Mouse (Mus musculus): Measurements from ENCODE around the gene Kbtbd4. TPM values are rescaled to one million over a fixed set of nuclear protein-coding genes. Genes with fewer than 3 reads are reported as not detected.
A peak's percentile ranks its signal among the peaks of the same experiment; 100 is the strongest.

Gene Kbtbd4
- polyA plus RNA-seq, 2 experiments from 2014 or later: 34.3 to 37.8 TPM

DNA sequence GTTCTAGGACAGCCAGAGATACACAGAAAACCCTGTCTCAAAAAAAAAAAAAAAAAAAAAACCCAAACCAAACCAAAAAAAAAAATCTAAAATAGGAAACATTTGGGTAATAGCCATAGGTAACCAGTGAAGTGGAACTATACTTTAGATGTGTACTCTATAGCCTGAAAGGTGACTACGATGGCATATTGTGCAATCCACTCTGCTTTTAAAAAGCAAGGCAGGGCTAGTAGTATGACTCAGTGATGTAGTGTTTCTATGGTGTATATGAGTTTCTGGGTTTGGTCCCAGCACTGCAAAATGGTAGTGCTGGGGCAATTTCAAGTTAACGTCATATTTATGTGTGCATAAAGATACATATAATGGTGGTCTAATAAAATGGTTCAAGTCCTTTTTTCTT, 2.2 kb downstream of the Kbtbd4 start:
- ATAC-seq: no peak

DNA sequence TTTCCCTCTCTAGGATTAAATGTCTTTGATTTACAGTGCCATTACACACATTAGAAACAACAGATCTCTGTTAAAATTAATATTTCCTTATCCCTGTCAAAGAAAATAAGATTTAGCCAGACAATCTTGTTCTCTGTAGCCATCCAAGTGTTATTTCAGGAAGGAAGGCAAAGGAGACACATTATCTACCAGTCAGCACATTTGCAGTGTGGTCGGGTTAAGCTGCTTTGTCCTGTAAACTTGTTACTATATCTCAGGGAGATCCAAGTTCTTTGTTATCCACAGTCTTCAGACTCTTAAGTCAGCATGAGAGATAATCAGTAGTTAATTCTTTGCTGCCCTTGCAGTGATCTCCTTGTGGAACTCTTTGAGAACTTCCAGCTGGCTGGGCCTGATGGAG, 6.3 kb downstream of the Kbtbd4 start:
- ATAC-seq: no peak

DNA sequence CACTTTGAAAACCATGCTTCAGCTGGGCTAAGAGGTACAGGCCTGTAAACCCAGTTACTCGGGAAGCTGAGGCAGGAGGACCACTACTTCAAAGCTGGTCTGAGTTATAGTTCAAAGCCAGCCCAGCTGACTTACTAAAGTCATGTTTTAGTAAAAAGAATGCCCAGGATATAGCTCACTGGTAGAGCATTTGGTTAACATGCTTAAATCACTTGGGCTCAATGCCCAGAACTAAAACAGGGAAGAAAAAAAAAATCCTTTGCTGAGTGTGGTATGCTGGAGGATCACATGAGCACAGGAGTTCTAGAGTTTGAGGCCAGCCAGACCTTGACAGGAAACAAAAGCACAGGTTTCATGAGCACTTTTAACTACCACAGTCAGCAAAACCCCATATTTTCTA, 7.1 kb downstream of the Kbtbd4 start:
- no peak for ATAC-seq

DNA sequence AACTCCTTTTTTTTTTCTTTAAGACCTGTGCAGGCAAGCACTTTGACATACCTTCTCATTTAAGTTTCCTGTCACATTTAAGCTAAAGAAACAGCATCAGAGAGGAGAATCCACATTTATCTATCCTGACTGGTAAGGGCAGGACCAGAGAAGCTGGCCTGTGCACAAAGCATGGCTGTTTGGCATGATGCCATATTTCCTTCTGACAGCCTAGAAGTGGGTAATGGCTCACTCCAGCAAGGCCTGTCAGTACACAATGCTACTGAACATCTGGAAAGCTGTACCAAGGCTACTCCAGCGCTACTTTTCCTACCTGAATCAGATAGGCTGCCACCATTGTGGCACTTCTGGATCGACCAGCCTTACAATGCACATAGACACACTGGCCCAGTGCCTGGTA, 9.1 kb downstream of the Kbtbd4 start:
- no peak for ATAC-seq

DNA sequence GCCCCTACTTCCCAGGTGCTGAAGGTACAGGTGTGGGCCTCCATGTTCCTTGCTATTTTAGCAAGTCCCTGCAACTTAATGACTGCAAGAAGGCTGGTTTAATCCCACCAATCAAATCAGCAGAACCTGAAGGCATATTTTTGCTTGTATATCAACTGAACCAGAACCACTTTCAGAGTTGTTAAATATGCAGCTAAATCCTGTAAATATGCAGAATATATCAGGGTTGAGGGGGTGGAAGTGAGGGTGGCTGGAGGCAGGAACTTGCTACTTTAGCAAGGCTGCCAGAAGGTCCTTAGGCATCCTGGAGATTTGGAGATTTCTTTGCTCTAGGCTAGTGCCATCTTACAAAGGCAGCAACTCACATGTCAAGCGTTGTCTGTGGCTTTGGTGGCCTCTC, 11.0 kb downstream of the Kbtbd4 start:
- ATAC-seq: no peak

DNA sequence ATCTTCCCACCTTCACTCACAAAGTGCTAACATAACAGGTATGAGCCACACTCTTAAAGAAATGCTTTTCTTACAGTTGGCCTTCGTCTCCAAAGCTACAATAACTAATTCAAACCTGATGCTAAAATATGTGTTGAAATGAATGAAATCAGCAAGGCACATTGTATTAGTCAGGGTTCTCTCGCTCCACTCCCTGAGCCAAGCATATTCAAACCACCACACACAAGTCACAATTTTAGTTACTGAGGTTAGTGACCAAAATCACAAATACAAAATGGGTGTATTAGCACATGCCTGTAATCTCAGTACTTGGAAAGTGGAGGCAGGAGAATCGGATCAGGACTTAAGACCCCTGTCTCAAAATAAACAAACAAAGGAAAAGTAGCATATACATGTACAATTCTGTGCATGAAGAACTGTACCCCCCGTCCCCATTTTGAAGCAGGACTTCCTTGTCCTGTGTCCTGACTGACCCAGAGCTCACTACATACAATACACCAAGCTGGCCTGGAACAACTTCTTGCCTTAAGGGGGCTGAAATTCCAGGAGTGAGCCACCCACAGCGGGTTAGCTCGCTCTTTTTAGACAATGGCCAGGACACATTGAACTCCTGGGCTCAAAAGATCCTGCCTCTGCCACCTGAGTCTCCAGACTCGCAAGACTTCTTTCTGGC, 12.2 kb downstream of the Kbtbd4 start:
- peak; percentile 15 for ATAC-seq

DNA sequence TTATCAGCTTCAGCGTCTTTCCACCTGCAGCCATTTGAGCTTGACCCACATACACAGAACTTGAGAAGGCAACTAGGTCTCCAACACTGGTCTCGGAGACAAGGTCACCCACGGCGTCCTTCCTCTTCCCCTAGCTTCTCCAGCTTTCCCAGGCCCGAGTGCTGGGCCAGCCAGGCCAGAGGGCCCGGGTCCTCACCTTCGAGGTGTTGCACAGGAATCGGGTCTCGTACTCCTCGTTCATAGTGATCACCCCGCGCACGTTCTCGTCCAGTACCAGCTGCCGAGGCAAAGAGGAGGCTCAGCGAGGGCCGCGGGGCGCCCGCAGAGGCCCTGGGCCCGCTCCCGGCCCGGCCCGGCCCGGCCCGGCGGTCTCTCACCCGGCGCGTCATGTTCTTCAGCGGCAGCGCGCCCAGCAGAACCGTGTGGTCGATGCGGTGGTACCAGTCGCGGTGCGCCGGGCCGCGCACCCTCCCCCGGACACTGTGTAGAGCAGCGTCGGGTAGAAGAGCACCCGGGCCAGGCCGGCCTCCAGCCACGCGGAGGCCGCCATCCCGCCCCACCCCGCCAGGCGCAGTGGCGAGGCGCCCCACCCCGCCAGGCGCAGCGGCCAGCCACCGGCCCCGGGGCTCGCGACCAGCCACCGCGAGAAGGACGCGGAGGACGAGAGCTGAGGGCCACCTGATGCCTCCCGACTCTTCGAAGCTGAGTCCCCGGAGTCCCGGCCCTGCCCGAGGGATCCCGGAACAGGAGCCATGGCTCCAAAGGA, 12.9 kb downstream of the Kbtbd4 start:
- peak; percentile 71 for ATAC-seq

DNA sequence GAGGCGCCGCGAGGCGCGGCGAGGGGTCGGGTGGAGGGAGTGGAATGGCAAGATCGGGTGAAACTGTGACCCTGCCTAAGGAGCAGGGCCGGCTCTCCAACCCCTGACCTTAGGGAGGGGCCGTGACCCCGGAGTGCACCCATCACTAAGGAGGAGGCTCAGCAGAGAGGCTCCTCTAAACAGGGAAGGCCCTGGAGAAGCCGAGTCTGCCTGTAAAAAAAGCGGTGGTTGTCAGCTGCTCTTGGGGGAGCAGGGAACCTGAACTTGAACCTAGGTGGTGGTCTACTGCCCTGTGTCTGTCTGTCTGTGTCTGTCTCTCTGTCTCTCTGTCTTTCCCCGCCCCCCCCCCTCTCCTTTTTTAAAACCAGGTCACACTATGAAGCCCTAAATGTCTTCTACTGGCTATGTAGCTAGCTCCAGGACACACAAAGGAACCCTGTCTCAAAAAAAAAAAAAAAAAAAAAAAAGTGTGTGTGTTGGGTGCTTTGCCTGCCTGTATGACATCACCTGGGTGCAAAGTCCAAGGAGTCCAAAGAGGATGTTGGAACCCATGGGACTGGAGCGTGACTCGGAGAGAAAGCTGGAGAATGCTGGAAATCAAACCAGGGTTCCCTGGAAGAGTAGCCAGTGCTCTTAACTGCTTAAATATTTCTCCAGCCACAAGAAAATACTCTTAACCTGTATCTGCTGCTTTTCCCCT, 13.6 kb downstream of the Kbtbd4 start:
- ATAC-seq: peak; percentile 8

DNA sequence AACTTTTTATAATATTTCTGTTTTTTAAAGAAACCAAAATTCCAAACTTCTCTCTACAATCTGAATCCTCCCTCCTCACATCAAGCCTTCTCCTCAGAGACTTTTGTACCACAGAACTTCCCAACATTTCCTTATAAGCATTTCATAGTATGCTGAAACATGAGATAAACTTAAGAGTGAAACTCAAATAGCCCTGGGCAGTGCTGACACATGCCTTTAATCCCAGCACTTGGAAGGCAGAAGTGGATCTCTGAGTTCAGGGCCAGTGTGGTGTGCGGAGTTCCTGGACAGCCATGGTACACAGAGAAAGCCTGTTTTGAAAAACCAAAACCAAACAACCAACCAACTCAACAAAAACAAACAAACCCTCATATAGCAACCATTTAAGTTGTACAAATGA, 16.6 kb downstream of the Kbtbd4 start:
- ATAC-seq: no peak

DNA sequence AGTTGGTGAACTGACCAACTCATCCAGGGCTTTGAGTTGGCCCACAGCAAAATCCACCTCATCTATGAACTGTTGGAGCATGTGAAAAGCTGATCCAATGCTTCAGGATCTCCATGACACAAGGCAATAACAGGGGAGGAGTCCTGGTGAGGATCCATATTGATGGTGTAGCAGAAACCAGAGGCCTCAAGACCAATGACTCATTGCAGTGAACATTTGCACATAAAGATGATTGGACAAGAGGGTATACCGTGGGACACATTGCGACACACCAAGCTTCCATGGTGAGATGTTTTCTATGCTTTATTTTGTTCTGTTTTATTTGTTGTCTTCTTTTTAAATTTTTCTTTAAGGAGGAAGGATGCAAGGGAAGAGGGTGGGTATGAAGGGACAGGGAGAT, 18.1 kb downstream of the Kbtbd4 start:
- ATAC-seq: no peak

DNA sequence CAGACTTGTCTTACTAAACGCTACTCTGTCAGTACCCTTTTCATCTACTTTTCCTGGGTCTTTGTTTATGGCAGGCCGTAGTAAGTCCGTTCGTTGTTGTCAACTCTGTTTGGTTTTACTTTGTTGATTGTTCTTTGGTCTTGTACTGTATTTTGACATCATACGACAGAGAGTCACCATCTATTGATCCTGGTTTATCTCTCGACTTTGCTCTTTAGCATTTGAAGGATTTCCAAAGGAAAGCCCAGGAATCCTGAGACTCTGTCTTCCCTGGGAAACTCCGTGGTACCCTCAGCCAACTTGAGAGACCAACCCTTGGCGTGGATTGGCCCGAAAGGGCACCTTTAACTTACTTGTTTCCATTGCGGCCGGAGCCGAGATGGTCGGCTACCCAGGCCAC, 24.0 kb downstream of the Kbtbd4 start:
- no peak for ATAC-seq

DNA sequence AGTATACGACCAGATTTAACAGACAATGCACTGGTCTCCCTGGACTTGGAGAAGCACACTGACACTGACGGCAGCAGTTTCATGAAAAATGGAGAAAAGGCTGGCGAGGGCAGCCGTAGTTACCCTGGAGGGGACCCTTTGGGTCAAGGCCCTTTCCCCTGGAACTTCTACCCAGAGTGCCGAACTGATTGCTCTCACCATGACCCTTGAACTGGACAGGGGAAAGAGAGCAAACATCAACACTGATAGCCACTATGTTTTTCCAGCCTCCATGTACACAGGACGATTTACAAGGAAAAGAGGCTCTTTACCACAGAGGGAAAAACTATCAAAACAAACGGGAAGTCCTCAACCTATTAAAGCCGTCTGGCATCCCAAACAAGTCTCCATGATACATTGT, 27.3 kb downstream of the Kbtbd4 start:
- no peak for ATAC-seq

DNA sequence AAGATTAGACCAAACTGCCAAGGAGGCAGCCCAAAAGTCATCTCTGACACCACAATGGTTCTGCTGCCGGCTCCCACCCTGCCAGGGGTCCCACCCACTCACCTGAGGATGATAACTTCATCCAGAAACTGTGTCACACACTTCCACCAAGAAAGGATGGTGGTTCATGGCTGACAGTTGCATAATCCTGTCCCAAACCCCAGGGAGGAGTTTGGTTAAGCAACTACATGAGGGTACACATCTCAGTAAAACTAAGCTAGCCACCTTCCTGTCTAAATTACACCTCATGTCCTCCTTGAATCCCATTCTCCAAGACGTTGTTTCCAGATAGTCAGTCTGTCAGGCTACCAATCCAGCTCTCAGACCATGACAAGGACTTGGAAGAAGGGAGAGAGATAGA, 27.7 kb downstream of the Kbtbd4 start:
- ATAC-seq: no peak

DNA sequence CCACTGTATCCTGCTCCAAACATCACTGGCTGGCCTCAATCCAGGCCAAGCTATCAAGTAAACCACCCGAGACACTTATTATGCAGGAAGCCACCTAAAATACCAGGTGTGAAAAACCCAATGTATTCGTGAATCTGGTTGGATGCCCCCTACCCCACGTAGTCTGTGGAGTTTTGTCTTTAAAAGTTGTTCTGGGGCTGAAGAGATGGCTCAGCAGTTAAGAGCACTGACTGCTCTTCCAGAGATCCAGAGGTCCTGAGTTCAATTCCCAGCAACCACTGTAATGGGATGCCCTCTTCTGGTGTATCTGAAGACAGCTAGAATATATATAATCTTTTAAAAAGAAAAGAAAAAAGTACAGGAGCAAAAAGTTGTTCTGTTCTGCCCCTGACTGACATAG, 33.8 kb downstream of the Kbtbd4 start:
- ATAC-seq: no peak

DNA sequence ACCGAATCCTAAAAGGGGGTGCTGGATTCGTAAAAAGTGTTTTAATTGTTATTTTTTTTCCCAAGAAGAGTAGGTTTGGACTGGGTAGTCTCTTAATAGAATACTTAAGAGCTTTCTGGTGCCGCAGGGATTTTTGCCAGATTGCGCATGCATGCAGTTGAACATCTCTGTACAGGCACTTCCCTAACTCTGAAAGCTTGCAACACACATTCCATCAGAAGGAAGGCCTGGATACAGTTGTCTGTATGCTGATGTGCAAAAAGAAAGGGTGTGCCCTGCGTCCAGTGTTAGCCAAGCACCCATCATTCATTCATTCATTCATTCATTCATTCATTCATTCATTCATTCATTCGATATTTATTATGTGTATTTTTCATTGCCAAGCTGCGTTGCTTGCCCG, 35.2 kb downstream of the Kbtbd4 start:
- no peak for ATAC-seq

DNA sequence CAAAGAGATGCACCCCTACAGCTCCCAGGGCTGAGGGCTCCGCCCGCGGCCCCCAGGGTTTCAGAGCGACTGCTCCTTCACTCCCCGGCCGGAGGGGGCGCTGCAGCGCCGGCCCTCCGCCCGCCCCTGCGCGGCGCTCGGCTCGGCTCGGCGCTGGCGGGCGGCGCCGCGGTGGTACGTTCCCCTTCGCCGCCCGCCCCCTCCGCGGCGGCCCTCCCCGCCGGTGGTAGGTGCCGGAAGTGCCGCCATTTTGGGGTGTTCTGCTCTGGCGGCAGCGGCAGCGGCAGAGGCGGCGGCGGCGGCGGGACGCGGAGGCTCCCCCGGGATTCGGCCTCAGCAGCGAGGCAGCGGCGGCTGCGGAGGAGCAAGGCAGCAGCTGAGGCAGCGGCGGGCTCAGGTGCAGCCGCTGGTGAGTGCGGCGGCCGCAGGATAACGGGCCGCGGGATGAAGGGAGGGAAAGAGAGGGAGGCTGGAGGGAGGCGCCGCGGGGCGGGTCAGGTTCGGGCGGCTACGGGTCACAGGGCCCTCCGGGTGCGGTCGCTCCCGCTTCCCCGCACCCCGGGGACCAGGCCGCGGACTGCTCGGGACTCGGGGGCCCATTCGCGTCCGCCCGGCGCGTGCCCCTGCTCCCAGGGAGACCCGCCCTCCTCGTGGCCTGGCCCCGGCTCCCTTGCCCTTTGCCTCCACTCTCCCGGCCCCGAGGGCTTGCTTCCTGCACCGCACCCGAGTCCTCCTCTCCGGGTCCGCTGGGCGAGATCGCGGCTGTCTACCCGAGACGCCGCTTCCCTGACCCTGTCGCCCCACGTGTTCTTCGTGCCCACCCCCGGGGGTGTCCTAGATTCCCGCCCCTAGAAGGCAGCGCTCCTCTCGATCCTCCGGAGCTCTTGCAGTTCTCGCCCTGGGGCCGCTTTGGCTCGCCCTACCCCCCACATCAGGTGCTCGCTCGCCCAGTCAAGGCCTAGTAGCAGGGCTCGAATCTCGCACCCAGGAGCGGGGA, 36.0 kb downstream of the Kbtbd4 start, which contains the start of gene Celf1:
Gene Celf1, plus strand, starts transcription at position 150 of the 997 bp plus-strand sequence.
- ATAC-seq: peak; percentile 84

DNA sequence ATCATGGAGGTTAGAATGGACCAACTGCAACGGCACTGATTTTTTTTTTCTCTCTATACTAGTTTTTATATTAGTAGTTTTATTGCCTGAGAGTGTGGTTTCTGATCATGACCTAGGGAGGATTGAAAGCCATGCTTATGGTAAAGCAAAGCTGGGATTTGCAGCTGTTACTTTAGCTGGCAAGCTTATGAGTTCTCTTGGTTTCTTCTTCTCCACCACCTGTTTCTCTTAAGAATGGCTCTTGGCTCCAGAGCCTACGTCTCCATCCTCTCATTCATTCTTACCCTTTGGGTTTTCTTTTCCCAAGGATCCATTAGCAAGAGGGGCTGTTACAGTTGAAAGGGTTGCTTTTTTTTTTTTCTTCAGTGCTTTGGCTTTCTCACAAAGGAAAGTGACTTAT, 37.2 kb downstream of the Kbtbd4 start:
- ATAC-seq: no peak

DNA sequence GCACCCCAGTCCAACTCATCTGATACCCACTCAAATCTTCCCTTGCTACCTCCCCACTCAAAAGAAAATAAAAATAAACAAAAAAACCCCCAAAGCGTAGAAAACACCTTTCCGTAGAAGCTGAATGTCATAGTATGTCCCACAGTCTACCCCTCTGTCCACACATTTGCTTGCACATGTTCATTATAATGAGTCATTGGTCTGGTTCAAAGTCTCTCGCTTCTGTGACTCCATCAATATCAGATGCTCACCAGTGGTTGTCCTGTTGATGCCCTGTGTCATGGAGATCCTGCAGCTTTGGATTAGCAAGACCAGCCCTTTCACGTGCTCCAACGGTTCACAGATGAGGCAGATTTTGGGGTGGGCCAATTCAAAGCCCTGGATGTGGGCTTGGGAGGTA, 45.6 kb downstream of the Kbtbd4 start:
- ATAC-seq: no peak

DNA sequence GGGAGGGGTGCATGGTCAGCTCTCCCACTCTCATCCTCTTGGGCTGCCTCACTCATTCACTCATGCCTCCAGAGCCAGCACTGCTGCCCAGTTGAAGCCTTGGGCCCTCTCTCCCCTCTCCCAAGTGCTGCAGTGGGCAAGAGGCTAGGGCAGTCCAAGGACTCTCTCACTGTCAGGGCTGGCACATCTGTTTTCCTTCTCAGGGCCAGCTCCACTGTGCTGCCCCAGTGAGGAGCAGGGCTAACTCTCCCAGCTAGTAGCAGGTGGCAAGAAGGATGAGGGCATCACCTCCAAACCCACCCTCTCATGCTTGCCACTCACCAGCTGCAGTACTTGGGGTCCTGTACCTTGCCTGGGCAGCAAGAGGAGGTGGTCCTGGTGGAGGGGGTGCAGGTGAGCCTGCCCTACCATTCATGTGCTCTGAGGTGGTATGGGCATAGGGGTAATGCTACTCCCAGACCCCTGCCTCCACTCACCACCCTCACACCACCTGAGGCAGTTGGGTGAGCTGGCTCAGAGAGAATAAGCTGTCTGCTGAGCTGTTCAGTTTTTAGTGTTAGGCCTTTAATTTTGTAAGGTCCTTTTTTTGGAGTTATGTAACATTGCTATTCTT, 46.1 kb downstream of the Kbtbd4 start:
- ATAC-seq: no peak

DNA sequence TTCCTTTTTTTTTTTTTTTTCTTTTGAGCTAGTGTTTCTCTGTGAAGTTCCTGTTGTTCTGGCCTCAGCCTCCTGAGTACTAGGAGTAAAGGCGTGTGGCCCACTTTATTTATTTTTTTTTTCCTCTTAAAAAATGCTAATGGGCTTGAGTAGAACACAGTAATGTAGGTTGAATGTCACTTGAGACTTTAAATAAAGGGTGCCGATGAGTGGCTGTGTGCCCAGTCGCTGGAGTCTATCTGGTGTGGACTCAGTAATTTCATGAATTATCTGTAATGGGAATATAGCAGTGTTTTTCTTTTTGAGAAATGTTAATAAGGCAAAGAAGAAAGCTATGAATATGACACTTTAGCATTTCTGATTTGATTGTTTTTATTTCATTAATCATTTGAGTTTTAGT, 48.9 kb downstream of the Kbtbd4 start:
- no peak for ATAC-seq

DNA sequence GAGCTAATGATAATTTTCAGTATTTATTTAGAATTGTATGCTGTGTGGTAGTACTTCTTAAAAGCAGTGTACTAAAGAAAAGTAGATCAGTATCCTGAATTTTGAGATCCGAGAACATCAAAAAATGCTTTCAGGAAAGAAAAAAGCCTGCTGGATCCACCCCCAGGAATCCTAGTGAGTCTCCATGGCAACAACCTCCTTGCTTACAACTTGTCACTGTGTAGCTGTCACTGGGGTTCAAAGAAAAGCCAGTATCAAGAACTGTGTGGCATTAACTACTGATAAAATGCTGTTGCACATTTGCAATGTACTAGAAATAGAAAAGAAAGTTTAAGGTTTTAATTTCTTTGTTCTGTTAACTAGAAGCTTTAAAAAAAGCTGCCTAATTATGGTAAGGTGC, 51.5 kb downstream of the Kbtbd4 start:
- ATAC-seq: no peak

DNA sequence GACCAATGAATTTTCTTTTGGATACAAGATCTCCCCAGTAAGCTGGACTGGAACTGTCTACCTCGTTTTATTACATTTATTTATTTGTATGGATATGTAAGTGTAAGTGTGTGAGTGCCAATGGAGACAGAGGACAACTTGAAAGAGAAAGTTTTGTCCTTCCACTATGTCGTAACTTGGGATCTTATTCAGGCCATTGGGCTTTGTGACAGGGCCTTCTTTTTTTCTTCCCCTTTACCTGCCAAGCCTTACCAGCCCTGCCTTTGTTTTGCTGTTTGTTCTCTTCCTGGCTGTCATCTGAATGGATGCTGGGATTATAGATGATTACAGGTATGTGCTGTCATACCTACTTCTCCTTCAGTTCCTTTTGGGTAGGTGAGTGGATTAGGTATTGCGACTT, 54.3 kb downstream of the Kbtbd4 start:
- ATAC-seq: no peak

Data from activated CD4-positive, CD25-positive, alpha-beta regulatory T cell, adult 4 months (primary cell).